7 mouse cellular contexts compared by ENCODE assay signal in genomic region chr4:114999773-115000428, GRCm38 (mm10). TPM values are rescaled to one million over a fixed set of nuclear protein-coding genes. Genes with fewer than 3 reads are reported as not detected.
DNase-seq lines count a peak whose midpoint lies in the region; ATAC-seq and TF ChIP-seq lines count a peak whose summit lies in the region.

TSS of gene Stil (plus strand) at chr4:115000159.

- peak within 1 kb of the TSS; percentile 75 for H3K4me3 ChIP-seq in embryonic facial prominence, embryonic 10.5 days
- H3K4me3 ChIP-seq in intestine, postnatal 0 days (ENCODE audit: low read depth, low read length), result peak within 1 kb of the TSS; percentile 78
- H3K4me3 ChIP-seq in midbrain, embryonic 12.5 days, result peak within 1 kb of the TSS; percentile 60
- H3K4me3 ChIP-seq in small intestine, adult 2 months (ENCODE audit: low read depth, low read length), result peak within 1 kb of the TSS; percentile 88

- under 1% methylated on average over 52 of the region's 52 CpGs for WGBS in embryonic facial prominence, embryonic 10.5 days
- under 1% methylated on average over 52 of the region's 52 CpGs for WGBS in intestine, postnatal 0 days
- WGBS in midbrain, embryonic 12.5 days, result under 1% methylated on average over 52 of the region's 52 CpGs
- under 1% methylated on average over 52 of the region's 52 CpGs for WGBS in small intestine, adult 2 months

- peak within 1 kb of the TSS; percentile 70 for H3K9ac ChIP-seq in intestine, postnatal 0 days (ENCODE audit: low read depth, low read length)
- H3K9ac ChIP-seq in midbrain, embryonic 12.5 days (replicated peaks), result peak within 1 kb of the TSS; percentile 74

- peaks cover 23% of the 10 kb centered on the region for H3K36me3 ChIP-seq in embryonic facial prominence, embryonic 10.5 days (replicated peaks)
- no peaks in the 10 kb centered on the region for H3K36me3 ChIP-seq in intestine, postnatal 0 days (ENCODE audit: control insufficient read depth, insufficient read depth)
- peaks cover 5% of the 10 kb centered on the region for H3K36me3 ChIP-seq in midbrain, embryonic 12.5 days
- H3K36me3 ChIP-seq in small intestine, adult 2 months (ENCODE audit: control insufficient read depth, insufficient read depth, low read length), result peaks cover 3% of the 10 kb centered on the region

- H3K27me3 ChIP-seq in embryonic facial prominence, embryonic 10.5 days (replicated peaks; ENCODE audit: low read depth, poor library complexity, severe bottlenecking), result peaks cover 3% of the 10 kb centered on the region; the same call in 1 of the 2 replicates
- H3K27me3 ChIP-seq in intestine, postnatal 0 days (replicated peaks; ENCODE audit: control insufficient read depth, insufficient read depth, low read length), result no peaks in the 10 kb centered on the region
- 0 out of 2 replicates have a peak, but pooled peaks cover 4% of the 10 kb centered on the region for H3K27me3 ChIP-seq in midbrain, embryonic 12.5 days
- no peaks in the 10 kb centered on the region for H3K27me3 ChIP-seq in small intestine, adult 2 months (ENCODE audit: control insufficient read depth, insufficient read depth, low read length)

- peak; percentile 98 for ATAC-seq in intestine, postnatal 0 days
- ATAC-seq in midbrain, embryonic 12.5 days (ENCODE audit: low FRiP score, low read depth), result peak; percentile 100

- no peaks in the 10 kb centered on the region for H3K9me3 ChIP-seq in embryonic facial prominence, embryonic 10.5 days
- no peaks in the 10 kb centered on the region for H3K9me3 ChIP-seq in intestine, postnatal 0 days (ENCODE audit: control insufficient read depth)
- H3K9me3 ChIP-seq in midbrain, embryonic 12.5 days, result no peaks in the 10 kb centered on the region

- peak within 1 kb of the TSS; percentile 93 for H3K27ac ChIP-seq in embryonic facial prominence, embryonic 10.5 days (replicated peaks)
- H3K27ac ChIP-seq in intestine, postnatal 0 days (ENCODE audit: low read depth, low read length), result peak within 1 kb of the TSS; percentile 90
- H3K27ac ChIP-seq in midbrain, embryonic 12.5 days (replicated peaks), result peak within 1 kb of the TSS; percentile 91
- peak within 1 kb of the TSS; percentile 98 for H3K27ac ChIP-seq in small intestine, adult 2 months (ENCODE audit: insufficient read depth, low read depth, low read length)

- intact Hi-C loops in left cerebral cortex, postnatal 4 days (cut with DNase I), result no loop called here

- TF ChIP-seq CTCF in intestine, postnatal 0 days (IDR thresholded peaks at IDR 0.05; ENCODE audit: low read depth), result peak; percentile 44; the same call in 1 of the 2 replicates
- 0 out of 2 replicates have a peak, but pooled peaks have one; percentile 14 for TF ChIP-seq CTCF in small intestine, adult 2 months (IDR thresholded peaks at IDR 0.05; ENCODE audit: extremely low read depth, insufficient read length, insufficient replicate concordance, low read depth, low read length)

- H3K4me1 ChIP-seq in embryonic facial prominence, embryonic 10.5 days, result peaks cover 18% of the 10 kb centered on the region
- 0 out of 2 replicates have a peak, but pooled peaks cover 3% of the 10 kb centered on the region for H3K4me1 ChIP-seq in intestine, postnatal 0 days (replicated peaks; ENCODE audit: control insufficient read depth, insufficient read depth, low read length)
- peaks cover 21% of the 10 kb centered on the region for H3K4me1 ChIP-seq in midbrain, embryonic 12.5 days
- peaks cover 2% of the 10 kb centered on the region; the same call in 1 of the 2 replicates for H3K4me1 ChIP-seq in small intestine, adult 2 months (ENCODE audit: control insufficient read depth, insufficient read depth, insufficient read length, low read length)

- DNase-seq in adrenal gland, postnatal 10 days, result peak; percentile 97
- DNase-seq in embryonic facial prominence, embryonic 10.5 days (ENCODE audit: low spot score), result peak; percentile 99
- DNase-seq in gonadal fat pad, adult 2 months (ENCODE audit: low read depth), result peak; percentile 92
- peak; percentile 98 for DNase-seq in left cerebral cortex, postnatal 4 days

- peak within 1 kb of the TSS; percentile 76 for H3K4me2 ChIP-seq in intestine, postnatal 0 days (replicated peaks; ENCODE audit: low read depth)
- H3K4me2 ChIP-seq in midbrain, embryonic 12.5 days (replicated peaks), result peak within 1 kb of the TSS; percentile 64

- peak; percentile 71 for TF ChIP-seq POLR2A in small intestine, adult 2 months (IDR thresholded peaks at IDR 0.05; ENCODE audit: low read depth, low read length)

RNA-seq across cellular contexts. Expression of gene Stil, which starts in this region (rescaled TPM):
- 1 to 10 TPM; 2.6 to 4.1 TPM for total RNA-seq in adrenal gland, postnatal 10 days (2021)
- polyA plus RNA-seq in embryonic facial prominence, embryonic 10.5 days (2016; fragmentation: Nextera tagmentation; extraction: Ambion mirVana), result 19.3 and 20.5 TPM in 2 replicates
- polyA plus RNA-seq in gonadal fat pad, adult 2 months (2012; rRNA removed), result 0.39 and 0.49 TPM in 2 replicates
- 2.4 and 3.3 TPM in 2 replicates for polyA plus RNA-seq in intestine, postnatal 0 days (2015; fragmentation: Nextera tagmentation; extraction: Ambion mirVana)
- total RNA-seq in left cerebral cortex, postnatal 4 days (2021), result 1 to 10 TPM; 2.9 to 3.1 TPM
- polyA plus RNA-seq in midbrain, embryonic 12.5 days (2016; fragmentation: Nextera tagmentation; extraction: Ambion mirVana), result 15.7 and 16.4 TPM in 2 replicates
- polyA plus RNA-seq in small intestine, adult 2 months (2012; rRNA removed), result 0.29 and 0.98 TPM in 2 replicates

Comparison
In these comparisons a context has a peak if more than half of its experiments do, and no peak if none do; other contexts are left out.
1. Peak in every context shown above with its lines: DNase-seq, ATAC-seq, H3K4me3 ChIP-seq and H3K27ac ChIP-seq.
2. Peak in DNase-seq in gonadal fat pad, adult 2 months; RNA of the gene not detected or under 1 TPM.